Mouse (Mus musculus) urinary bladder, postnatal 14 days (tissue): ENCODE data around the gene Pxdn.

Source experiments
- DNase-seq: peaks from one replicate; pipeline ENCODE4 v3.0.0; 2021; ENCODE audit warnings: low spot score

Pxdn gene

DNA sequence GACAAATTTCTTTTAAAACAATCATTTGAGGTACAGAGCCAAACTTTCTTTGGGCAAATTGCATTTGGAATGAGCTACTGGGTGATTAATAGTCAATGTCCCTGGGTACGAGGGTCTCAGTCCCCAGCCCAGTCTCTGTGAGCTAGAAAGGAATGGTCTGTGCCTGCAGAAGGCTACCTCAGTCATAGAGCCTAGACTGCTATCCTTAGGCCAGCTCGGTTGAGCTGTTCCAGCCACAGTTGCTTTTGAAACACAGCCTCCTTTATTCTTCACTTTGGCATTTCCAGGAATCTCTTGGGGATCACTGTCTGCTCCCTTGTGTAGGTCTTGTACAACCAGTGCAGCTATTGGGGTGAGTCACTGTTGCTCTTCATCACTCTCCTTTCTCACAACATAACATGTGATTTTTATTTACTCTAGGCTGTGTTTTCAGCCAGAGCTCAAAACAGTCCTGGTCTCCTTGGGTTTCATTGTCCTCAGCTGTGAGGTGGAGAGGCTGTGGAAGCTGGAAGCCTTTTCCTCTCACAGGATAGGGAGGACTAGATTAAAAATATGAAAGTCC lies 86.9 kb downstream of the Pxdn start:
- DNase-seq: no peak

DNA sequence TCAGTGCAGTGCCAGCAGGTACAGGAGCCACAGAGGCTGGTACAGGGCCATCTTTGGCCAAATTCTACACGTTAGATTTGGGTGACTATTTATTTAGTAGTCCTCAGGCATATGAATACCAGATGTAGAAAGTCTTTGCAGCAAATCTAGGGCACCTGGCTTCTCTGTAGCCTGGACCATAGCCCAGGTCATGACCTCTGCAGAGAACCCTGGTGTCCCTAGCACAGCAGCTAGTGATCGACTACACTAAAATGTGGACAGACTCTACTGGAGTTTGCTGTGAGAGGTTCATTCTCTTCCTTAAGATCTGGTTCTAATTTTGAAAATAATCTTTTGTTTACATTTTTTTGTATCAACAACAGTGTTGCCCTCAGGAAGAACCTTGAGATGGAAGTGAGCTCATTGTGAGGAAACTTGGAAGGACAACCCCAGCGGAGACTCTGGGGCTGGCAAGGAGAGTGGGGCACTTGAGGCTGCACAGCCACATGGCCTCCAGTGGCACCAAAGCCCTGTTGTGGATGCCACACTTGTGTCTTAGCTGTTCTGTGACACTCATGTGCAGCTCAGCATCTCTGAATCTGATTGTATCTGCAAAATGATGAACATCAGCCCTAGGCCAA lies 90.4 kb downstream of the Pxdn start:
- no peak for DNase-seq

DNA sequence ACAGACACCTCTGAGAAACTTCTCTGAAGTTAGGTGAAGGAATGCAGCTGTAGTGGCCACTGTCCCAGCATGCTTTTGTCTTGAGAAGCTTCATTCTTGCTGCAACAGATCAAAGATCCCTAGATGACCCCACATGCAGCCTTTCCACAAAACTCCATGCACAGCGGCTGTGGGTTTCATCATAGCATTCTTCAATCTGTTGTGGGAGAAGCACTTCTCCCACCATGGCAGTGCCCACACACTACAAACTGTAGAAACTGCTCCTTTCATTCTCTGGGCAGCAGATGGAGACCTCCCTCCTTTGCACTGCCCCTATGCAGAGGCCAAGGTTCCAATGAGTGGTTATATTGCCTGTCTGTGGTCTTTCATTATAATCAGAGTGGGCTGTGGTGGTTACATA lies 91.7 kb downstream of the Pxdn start:
- no peak for DNase-seq

DNA sequence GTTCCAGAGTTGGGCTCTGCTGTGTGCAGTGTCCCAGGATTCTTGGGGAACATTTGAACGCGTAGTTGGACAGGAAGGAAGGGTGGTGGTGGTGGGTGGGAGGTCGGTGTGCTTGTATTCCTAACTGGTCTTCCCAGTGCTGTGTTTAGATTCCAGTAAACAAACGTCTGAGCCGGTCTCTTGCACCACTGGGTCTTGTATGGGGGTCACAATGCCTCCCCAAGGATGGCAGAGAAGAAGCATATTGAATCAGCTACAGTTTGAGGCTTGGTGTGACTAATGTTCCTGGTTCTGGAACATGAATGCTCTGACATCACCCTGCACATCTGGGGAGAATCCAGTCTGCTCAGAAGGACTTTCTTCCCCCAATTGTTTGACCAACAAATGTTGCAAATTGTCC lies 93.2 kb downstream of the Pxdn start:
- no peak for DNase-seq

DNA sequence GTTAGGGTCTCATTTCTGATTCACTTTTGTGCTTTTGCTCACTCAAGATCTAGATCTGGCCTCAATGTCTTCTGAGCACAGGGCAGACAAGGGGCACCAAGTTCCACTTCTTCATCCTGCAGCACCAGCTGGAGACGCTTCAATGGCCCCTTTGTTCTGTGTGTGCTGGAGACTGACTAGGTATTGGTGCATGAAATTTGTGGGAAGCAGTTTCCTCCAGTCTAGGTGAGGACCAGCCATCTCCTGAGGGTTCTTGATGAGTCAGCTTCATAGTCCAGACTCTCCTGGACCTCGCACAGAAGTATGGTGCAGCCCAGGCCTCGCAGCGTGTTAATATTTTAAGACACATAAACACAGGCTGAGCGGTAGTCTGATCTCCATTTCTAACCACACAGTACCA lies 97.3 kb downstream of the Pxdn start:
- DNase-seq: no peak

DNA sequence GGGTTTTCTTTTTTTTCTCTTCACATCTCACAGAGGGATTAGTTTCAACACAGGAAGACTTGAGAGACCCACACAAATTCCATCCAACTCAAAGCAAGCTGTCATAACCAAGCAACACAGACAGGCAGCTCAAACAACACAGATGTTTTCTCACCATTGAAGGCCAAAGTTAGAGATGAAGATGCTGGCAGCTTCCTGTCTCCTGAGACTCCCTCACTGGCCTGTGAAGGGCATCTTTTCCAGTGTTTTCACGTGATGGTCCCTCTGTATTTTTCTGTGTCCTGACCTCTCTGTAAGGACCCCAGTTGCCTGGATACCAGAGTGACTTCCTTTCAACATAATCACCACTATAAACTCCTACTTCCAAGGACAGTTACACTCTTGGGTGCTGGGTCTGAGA lies 98.0 kb downstream of the Pxdn start:
- no peak for DNase-seq

DNA sequence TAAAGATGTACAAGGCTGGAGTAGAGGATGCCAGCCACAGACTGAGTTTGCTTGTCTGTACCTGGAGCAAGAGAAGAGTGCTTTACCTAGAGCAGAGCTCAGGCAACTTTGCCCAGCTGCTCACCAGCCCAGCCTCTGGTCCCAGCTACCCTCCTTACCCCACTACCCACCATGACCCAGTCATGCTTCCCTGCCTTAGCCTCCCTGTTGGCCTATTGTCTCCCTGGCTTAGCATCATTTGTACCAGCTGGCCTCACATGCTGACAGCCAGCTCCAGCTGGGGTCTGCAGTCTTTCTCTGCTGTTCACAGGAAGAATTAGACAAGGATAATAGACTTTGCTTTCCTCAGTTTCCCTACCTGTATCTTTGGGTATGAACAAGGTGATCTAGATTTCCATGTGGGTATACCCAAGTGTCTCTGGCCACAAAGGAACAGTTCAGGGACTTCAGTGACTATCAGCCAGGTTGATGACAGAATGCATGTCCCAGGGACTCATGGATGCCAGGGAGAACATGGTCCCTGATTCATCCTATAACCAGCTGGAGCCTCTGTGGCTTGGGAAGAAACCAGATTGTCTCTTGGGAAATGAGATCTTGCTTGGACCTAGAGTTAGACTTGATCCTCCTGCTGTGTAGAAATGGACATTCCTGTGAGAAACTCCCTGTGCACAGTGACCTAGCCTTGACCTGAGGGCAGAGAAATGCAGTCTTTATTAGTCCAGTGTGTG lies 98.6 kb downstream of the Pxdn start:
- DNase-seq: no peak

DNA sequence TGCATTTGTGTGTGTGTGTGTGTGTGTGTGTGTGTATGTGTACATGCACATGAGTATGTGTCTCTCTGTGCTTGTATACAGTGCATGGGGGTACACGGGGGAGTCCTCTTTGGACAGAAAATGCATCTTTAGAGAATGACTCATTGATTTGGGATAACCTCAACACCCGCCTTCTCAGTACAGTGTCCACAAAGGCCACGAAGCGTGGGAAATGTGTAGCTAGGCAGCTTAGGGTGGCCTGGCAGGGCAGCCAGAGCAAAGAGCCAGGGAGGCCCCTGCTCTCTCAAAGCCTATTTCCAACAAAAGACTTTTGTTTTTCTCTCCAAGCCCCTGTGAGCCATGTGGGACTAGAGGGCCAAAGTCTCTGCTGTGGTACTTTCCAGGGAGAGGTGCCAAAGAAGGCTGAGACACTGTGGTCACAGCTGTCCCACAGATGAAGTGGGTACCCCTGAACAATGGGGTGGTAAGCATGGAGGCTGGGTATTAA lies 99.2 kb downstream of the Pxdn start:
- DNase-seq: no peak

DNA sequence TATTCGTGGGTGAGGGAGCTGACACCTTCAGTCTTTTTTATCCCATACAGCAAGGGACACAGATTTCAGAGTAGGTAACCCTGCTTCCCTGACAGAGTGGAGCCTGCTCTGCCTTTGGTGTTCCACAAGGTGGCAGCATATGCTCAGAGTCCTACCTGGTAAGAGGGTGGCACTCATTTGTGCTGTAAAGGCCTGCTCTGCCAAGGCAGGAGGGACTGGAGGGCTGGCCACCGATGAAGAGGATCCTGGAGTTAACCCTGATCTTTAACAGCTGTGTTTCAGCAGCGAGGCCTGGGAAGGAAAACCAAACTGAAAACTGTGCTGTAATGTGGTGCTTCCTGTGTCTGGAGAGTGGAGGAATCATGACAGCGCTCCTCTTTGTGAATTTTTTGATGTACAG lies 102.2 kb downstream of the Pxdn start:
- DNase-seq: peak; percentile 51

DNA sequence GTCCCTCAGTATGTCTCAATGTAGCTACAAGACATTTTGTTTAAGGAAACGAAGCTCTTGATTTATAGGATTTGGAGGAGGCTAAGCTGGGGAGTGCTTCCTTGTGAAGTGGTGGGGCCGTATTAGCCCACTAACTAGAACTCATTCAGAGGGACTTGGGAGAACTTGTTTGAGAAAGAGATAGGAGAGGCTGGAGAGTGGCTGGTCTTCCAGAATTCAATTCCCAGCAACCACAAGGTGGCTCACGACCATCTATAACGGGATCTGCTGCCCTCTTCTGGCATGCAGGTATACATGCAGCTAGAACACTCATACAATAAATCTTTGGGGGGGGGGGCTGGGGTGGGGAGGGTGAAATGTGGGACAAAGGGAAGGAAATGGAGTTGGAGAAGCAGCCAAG lies 102.7 kb downstream of the Pxdn start:
- peak; percentile 39 for DNase-seq

DNA sequence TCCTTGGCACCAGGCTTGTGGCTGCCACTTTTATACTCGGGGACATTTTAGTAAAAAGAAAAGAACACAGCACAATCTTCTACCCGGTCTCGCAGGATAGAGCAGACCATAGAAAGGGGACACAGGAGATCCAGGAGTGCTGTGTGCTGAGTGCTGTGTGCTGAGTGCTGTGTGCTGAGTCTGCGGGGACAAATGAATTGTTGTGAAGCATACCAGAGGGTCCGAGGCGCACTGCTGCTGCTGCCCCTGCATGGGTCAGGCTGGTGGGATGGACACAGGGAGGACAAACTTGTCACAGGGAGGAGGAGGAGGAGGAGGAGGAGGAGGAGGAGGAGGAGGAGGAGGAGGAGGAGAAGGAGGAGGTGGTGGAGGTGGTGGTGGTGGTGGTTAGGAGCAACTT lies 111.4 kb downstream of the Pxdn start:
- no peak for DNase-seq

DNA sequence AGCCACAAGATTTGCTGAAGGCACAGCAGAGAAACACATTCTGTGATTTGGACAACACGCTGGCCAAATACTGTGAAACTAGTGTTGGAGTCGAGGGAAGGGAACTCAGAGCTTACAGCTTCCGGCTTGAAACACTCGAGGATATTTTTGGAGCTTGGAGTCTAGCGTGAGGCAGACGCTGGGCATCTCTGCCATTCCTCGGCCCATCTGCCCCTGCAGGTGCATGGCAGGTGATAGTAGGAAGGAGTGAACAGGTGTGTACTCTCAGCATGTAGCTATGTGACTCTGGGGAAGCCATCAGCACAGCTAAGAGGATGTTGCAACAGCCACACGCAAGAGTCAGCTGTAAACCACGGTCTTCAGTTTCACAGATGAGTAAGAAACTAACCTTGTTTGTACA lies 112.4 kb downstream of the Pxdn start:
- no peak for DNase-seq

DNA sequence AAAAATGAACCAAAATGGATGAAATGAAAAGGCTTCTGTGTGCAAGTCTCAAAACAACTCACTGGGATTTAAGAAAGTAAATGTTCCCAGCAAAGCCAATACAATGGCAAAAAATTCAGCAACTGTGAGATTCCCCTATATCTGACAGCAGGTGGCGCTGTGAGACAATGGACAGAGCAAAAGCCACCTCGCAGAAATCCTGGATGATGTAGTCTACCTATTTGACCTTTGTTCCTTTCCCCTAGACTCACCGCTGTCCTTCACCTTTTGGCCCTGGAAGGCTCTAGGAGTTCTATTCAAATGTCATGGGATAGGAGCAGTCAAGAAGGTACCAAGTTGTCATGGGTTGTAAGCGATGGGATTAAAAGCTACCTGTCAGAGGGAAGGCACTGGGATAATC lies 112.8 kb downstream of the Pxdn start:
- DNase-seq: peak; percentile 46

DNA sequence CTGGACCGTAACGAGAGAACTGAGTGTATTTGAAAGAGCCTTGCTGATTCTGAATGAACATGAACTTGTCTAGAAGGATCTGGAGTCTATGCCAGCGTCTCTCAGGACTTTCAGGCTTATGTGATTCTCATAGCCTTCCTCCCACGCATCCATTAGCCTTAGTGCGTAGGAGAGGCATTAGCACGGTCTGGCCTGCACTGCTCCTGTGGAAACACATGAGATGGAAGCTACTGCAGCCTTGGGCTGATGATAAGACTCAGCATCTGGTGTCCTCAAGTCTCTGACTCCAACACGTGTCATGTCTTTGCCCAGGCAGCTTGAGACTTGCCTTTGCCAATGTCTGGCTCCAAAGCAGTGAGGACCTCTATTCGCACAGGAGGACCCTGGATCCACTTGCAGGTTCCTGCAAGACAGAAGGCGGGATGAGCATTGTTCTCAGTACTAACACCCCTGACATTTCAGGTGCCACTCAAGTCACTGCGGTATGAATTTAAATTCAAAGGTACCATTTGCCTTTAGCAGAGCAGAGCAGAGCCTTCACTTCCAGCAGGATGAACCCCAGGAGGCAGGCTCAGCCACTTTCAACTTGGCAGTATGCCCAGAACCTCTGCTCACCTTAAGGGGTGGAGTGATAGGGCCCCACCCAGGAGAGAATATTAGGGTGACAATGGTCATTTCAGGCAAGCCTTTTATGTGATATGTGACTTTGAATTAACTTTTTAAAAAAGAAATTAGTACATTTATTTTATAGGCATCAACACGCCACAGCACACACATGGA lies 117.5 kb downstream of the Pxdn start:
- DNase-seq: no peak

DNA sequence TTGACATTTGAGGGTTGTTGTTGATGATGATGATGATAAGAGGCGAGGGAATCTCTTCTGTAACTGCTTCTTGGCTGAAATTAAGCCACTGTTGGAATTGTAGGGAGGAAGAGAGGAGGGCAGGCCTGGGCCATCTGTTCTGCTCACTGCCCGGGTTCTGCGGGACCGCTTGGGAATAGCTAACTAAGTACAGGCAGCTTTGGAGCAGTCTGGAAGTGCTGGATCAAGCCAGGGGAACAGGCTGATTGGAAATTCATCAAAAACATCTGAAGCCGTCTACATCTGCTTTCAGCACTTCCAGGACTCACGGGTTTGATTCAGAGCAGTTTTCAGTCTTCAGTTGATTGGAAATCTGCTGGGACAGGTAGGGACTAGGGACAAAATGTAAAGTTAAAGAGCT lies 120.6 kb downstream of the Pxdn start:
- no peak for DNase-seq

DNA sequence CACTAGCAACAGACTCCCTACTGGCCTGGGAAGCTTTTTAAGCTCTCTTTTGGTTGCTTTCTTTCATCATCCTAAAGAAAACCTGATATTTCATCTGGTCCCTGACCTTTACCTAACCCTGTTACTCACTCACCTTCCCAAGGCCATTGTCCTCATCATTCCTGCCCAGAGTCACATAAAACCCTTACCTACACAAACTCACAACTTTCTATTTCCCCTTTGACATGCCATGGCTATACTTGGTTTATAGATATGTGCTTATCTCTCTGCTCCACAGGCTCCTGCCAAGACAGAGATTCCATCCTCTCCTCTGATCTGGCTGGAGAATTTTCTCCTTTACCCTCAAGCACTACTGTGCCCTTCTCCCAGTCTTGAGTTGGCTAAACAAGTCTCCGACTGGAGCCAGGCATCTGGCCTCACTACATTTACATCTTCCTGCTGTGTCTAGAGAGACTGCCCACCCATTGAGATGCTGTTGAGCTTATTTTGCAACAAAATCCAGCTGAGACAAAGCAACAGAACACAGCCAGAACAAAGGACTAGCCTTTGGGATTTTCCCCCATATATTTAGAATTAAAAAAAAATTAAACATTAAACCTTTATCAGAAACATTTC lies 124.2 kb downstream of the Pxdn start:
- DNase-seq: no peak

DNA sequence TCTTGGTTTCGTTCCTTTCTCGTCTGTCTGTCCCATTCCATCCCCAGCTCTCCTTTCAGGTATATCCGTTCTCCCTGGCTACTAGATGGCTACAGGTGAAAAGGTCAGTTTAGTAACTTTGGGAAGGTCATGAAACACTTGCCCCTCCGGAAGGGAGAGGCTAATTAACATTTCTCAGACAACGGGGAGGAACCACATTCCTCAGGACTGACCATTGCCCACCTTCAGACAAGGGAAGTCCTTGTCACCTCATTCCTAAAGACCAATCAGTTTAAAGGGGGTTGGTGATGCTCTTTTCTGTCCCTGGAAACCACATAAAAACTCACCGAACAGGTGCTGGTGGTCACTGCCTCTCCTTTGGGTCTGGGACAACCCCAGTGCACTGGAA lies 124.7 kb downstream of the Pxdn start:
- DNase-seq: no peak
